Mouse (Mus musculus): Measurements from ENCODE around the gene Lce1k. TPM values are rescaled to one million over a fixed set of nuclear protein-coding genes. Genes with fewer than 3 reads are reported as not detected.
"Not testable (repeated sequence)": the region's sequence is repeated elsewhere in the genome, so short reads cannot be mapped to it uniquely, and the experiment has no call there.

The Lce1k gene
- not detected for total RNA-seq (2021)
- long read RNA-seq, experiment 1: 0 reads
- long read RNA-seq, experiment 2: 0 reads

GRCm38 (mm10) chr3:92807791-92808190 is at the start of gene Lce1k:
Gene Lce1k, minus strand, starts transcription at chr3:92807891.
- DNase-seq: no peak

GRCm38 (mm10) chr3:92851186-92851585 is 43.5 kb upstream of the Lce1k start, which contains the start of gene Lce1l:
Gene Lce1l, minus strand, starts transcription at chr3:92851286.
- DNase-seq: no peak

GRCm38 (mm10) chr3:92827108-92827507 is 19.4 kb upstream of the Lce1k start, which contains the start of gene Kprp:
Gene Kprp, minus strand, starts transcription at chr3:92827247.
- DNase-seq: no peak

GRCm38 (mm10) chr3:92825808-92826207 is 18.1 kb upstream of the Lce1k start:
- DNase-seq: no peak

- DNase-seq: not testable (repeated sequence)
Observed at GRCm38 (mm10) chr3:92816036-92816435, 8.3 kb upstream of the Lce1k start.

- no peak for DNase-seq
Observed at GRCm38 (mm10) chr3:92815581-92815980, 7.9 kb upstream of the Lce1k start.

GRCm38 (mm10) chr3:92790414-92790813 is 17.3 kb downstream of the Lce1k start, which contains the start of gene Lce1j:
Gene Lce1j, minus strand, starts transcription at chr3:92790514.
- DNase-seq: no peak

GRCm38 (mm10) chr3:92778799-92779198 is 28.9 kb downstream of the Lce1k start, which contains the start of gene Lce1i:
Gene Lce1i, minus strand, starts transcription at chr3:92778899.
- no peak for DNase-seq

- no peak for DNase-seq
Observed at GRCm38 (mm10) chr3:92771573-92771972, 36.1 kb downstream of the Lce1k start.

GRCm38 (mm10) chr3:92764965-92765364 is 42.7 kb downstream of the Lce1k start, which contains the start of gene Lce1h:
Gene Lce1h, minus strand, starts transcription at chr3:92765065.
- DNase-seq: no peak

Other genes starting within 250 kb of the Lce1k start
- gene Ivl, start 234.2 kb downstream of the Lce1k start, total RNA-seq (2021): not detected
- not detected for gene Smcp, start 218.9 kb downstream of the Lce1k start, total RNA-seq (2021)
- not detected for gene 2210017I01Rik, start 200.4 kb downstream of the Lce1k start, total RNA-seq (2021)
- not detected for gene Lce6a, start 186.2 kb downstream of the Lce1k start, total RNA-seq (2021)
- not detected for gene Lce1a1, start 159.6 kb downstream of the Lce1k start, total RNA-seq (2021)
- not detected for gene Lce1b, start 151.0 kb downstream of the Lce1k start, total RNA-seq (2021)
- not detected for gene Lce1a2, start 137.6 kb downstream of the Lce1k start, total RNA-seq (2021)
- gene Lce1c, start 128.6 kb downstream of the Lce1k start, total RNA-seq (2021): not detected
- not detected for gene Lce1d, start 120.7 kb downstream of the Lce1k start, total RNA-seq (2021)
- not detected for gene Lce1e, start 98.8 kb downstream of the Lce1k start, total RNA-seq (2021)
- not detected for gene Lce1f, start 87.5 kb downstream of the Lce1k start, total RNA-seq (2021)
- gene Gm38119, start 68.8 kb downstream of the Lce1k start, total RNA-seq (2021): not detected
- gene Lce1g, start 55.6 kb downstream of the Lce1k start, total RNA-seq (2021): not detected
- not detected for gene Lce1h, start 42.8 kb downstream of the Lce1k start, total RNA-seq (2021)
- not detected for gene Lce1i, start 29.0 kb downstream of the Lce1k start, total RNA-seq (2021)
- gene Lce1j, start 17.4 kb downstream of the Lce1k start, total RNA-seq (2021): not detected
- not detected for gene Kprp, start 19.4 kb upstream of the Lce1k start, total RNA-seq (2021)
- not detected for gene Lce1l, start 43.4 kb upstream of the Lce1k start, total RNA-seq (2021)
- gene 2310050C09Rik, start 62.3 kb upstream of the Lce1k start, total RNA-seq (2021): not detected
- not detected for gene Lce3a, start 118.3 kb upstream of the Lce1k start, total RNA-seq (2021)
- not detected for gene Lce3b, start 125.1 kb upstream of the Lce1k start, total RNA-seq (2021)
- gene Lce3c, start 136.6 kb upstream of the Lce1k start, total RNA-seq (2021): not detected
- gene Lce3d, start 149.5 kb upstream of the Lce1k start, total RNA-seq (2021): not detected
- gene Lce3e, start 159.2 kb upstream of the Lce1k start, total RNA-seq (2021): not detected
- not detected for gene Lce3f, start 184.3 kb upstream of the Lce1k start, total RNA-seq (2021)
- not detected for gene Crct1, start 207.8 kb upstream of the Lce1k start, total RNA-seq (2021)
- gene Lce1m, start 211.2 kb upstream of the Lce1k start, total RNA-seq (2021): not detected

All from adrenal gland, postnatal 10 days (tissue).